Mouse (Mus musculus): ENCODE measurements around the gene Ackr4.

GRCm38 (mm10) chr9:104070241-104070640 lies 56.5 kb downstream of the Ackr4 start:
- TF ChIP-seq CTCF (IDR thresholded peaks at IDR 0.05; ENCODE audit: low read depth): no peak
- TF ChIP-seq EP300 (IDR thresholded peaks at IDR 0.05; ENCODE audit: low read depth): no peak

Data from heart, postnatal 0 days (tissue).